Mouse (Mus musculus): ENCODE data around the gene Zfp688. TPM values are rescaled to one million over a fixed set of nuclear protein-coding genes. Genes with fewer than 3 reads are reported as not detected.
"Not testable (repeated sequence)": the region's sequence is repeated elsewhere in the genome, so short reads cannot be mapped to it uniquely, and the experiment has no call there.

The Zfp688 gene
- polyA plus RNA-seq, 1 experiment = 20.3 TPM

DNA sequence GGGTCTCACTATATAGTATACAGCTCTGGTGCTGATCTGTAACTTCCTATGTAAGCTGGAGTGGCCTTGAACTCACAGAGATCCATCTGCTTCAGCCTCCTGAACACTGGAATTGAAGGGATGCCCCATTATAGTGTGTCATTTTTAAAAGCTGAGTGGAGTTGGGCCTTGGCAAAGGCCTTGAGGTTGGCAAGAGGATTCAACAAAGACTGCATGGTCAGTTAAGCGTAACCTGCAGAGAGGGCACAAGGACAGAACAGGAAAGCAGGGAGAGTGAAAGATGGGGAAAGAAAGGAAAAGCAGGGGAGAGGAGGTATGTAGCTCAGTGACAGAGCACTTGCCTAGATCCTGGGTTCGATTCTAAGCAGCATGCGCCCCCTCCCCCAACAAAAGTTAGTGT lies 3.4 kb upstream of the Zfp688 start:
- Histone ChIP-seq H3K4me1 (ENCODE audit: control insufficient read depth, insufficient read depth, low read length) (no peaks in the 10 kb centered on the region), H3K4me3 (ENCODE audit: low read depth, low read length) (no peak overlapping the region), H3K27me3 (ENCODE audit: control insufficient read depth, insufficient read depth, low read length, poor library complexity, severe bottlenecking) (no peaks in the 10 kb centered on the region), H3K9me3 (replicated peaks; ENCODE audit: control insufficient read depth, insufficient read depth, low read length, poor library complexity, severe bottlenecking) (no peaks in the 10 kb centered on the region), H3K36me3 (ENCODE audit: control insufficient read depth, insufficient read depth, low read length, poor library complexity, severe bottlenecking) (no peaks in the 10 kb centered on the region), H3K9ac (ENCODE audit: low read depth, poor library complexity, severe bottlenecking) (no peak overlapping the region), H3K27ac (ENCODE audit: insufficient read depth, low read length) (no peak overlapping the region)
- TF ChIP-seq EP300 (IDR thresholded peaks at IDR 0.05; ENCODE audit: insufficient read depth, low read depth, low read length) = no peak
- no peak for TF ChIP-seq POLR2A (IDR thresholded peaks at IDR 0.05; ENCODE audit: insufficient read depth, low read length)
- no peak for TF ChIP-seq CTCF (IDR thresholded peaks at IDR 0.05; ENCODE audit: low read depth, low read length)

DNA sequence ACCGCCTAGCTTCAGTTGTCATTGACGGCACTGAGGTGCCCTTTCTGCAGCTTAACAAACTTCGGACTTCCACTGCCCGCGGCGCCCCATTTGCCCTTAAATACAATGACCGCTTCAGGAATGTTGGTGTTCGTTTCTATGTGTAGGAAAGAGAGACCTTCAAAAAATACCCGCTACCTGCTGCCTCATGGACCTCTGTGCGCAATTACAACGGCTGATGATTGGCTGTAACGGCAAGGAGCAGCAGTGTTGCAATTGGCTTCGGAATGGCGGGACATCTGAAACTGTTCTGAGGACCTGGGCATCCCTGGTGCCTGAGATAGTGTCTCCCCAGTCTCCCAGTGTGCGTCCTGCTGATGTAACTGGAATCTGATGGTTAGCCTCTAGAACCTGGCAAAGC lies 379 bp upstream of the Zfp688 start:
- Histone ChIP-seq H3K9me3 (replicated peaks; ENCODE audit: control insufficient read depth, insufficient read depth, low read length, poor library complexity, severe bottlenecking) (no peaks in the 10 kb centered on the region), H3K4me1 (ENCODE audit: control insufficient read depth, insufficient read depth, low read length) (no peaks in the 10 kb centered on the region), H3K27me3 (ENCODE audit: control insufficient read depth, insufficient read depth, low read length, poor library complexity, severe bottlenecking) (no peaks in the 10 kb centered on the region), H3K36me3 (ENCODE audit: control insufficient read depth, insufficient read depth, low read length, poor library complexity, severe bottlenecking) (peaks cover 13% of the 10 kb centered on the region), H3K4me3 (ENCODE audit: low read depth, low read length) (peak overlapping the region; percentile 93), H3K27ac (ENCODE audit: insufficient read depth, low read length) (no peak overlapping the region), H3K9ac (ENCODE audit: low read depth, poor library complexity, severe bottlenecking) (no peak overlapping the region)
- TF ChIP-seq POLR2A (IDR thresholded peaks at IDR 0.05; ENCODE audit: insufficient read depth, low read length) (no peak), CTCF (IDR thresholded peaks at IDR 0.05; ENCODE audit: low read depth, low read length) (no peak)

- no peak overlapping the region for H3K27ac ChIP-seq (ENCODE audit: insufficient read depth, low read length)
- no peaks in the 10 kb centered on the region for H3K27me3 ChIP-seq (ENCODE audit: control insufficient read depth, insufficient read depth, low read length, poor library complexity, severe bottlenecking)
- H3K4me3 ChIP-seq (ENCODE audit: low read depth, low read length) = no peak overlapping the region
- H3K36me3 ChIP-seq (ENCODE audit: control insufficient read depth, insufficient read depth, low read length, poor library complexity, severe bottlenecking) = no peaks in the 10 kb centered on the region
- no peak for TF ChIP-seq POLR2A (IDR thresholded peaks at IDR 0.05; ENCODE audit: insufficient read depth, low read length)
- no peak for TF ChIP-seq CTCF (IDR thresholded peaks at IDR 0.05; ENCODE audit: low read depth, low read length)
- H3K9me3 ChIP-seq (replicated peaks; ENCODE audit: control insufficient read depth, insufficient read depth, low read length, poor library complexity, severe bottlenecking) = no peaks in the 10 kb centered on the region
- H3K9ac ChIP-seq (ENCODE audit: low read depth, poor library complexity, severe bottlenecking) = no peak overlapping the region
- H3K4me1 ChIP-seq (ENCODE audit: control insufficient read depth, insufficient read depth, low read length) = no peaks in the 10 kb centered on the region
Measured at GRCm38 (mm10) chr7:127411418-127411817, 10.4 kb downstream of the Zfp688 start.

DNA sequence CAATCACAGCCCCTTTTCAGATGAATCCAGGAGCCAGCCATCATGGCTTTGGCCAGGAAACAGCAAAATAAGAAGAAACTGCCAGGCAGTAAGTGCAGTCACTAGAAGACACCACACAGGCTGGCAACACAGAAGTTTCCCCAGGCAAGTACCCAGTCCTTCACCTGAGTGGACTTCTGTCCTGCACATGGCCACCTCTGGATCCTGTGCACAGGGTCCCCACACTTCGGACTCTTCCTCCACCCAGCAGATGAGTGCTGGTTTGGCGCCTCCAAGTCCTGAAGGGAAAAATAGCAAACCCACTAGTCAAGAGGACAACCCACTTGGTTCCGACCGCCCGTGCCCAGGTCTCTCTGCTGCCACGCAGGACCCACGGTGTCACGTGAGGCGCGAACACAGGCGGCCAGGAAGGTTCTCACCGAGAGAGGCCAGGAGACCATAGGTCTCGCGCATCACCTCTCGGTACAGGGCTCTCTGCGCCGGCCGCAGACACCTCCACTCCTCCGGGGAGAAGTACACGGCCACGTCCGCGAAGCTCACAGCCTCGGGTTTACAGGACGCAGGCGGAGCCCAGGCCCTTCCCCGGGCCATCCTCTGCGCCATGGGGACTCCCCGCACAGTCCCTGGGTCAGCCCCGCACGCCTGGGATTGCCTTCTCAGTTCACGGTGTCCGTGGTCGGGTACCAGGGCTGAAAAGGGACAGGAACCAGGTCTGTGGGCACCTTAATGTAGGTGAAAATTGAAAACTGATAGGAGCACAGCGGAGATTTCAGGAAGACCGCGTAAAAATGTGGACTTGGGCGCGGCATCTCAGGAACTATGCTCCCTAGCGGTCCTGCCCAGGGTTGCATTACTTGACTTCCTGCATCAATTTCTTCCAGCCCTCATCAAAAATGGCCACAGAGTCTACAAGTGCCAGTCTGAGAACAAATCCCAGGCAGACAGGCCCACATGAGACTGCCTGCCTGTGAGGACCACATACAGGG lies 15.6 kb downstream of the Zfp688 start, which contains the start of gene Zfp764:
Gene Zfp764, minus strand, starts transcription at position 821 of the 986 bp plus-strand sequence.
- H3K9me3 ChIP-seq (replicated peaks; ENCODE audit: control insufficient read depth, insufficient read depth, low read length, poor library complexity, severe bottlenecking); H3K27ac ChIP-seq (ENCODE audit: insufficient read depth, low read length); H3K36me3 ChIP-seq (ENCODE audit: control insufficient read depth, insufficient read depth, low read length, poor library complexity, severe bottlenecking); H3K27me3 ChIP-seq (ENCODE audit: control insufficient read depth, insufficient read depth, low read length, poor library complexity, severe bottlenecking); H3K4me1 ChIP-seq (ENCODE audit: control insufficient read depth, insufficient read depth, low read length): not testable (repeated sequence)
- H3K9ac ChIP-seq (ENCODE audit: low read depth, poor library complexity, severe bottlenecking) = peak within 1 kb of the TSS; percentile 64
- TF ChIP-seq POLR2A (IDR thresholded peaks at IDR 0.05; ENCODE audit: insufficient read depth, low read length) (peak; percentile 31), CTCF (IDR thresholded peaks at IDR 0.05; ENCODE audit: low read depth, low read length) (peak; percentile 58)
- H3K4me3 ChIP-seq (ENCODE audit: low read depth, low read length) = peak within 1 kb of the TSS; percentile 69

- not testable (repeated sequence) for H3K27me3 ChIP-seq (ENCODE audit: control insufficient read depth, insufficient read depth, low read length, poor library complexity, severe bottlenecking); H3K4me3 ChIP-seq (ENCODE audit: low read depth, low read length); H3K9me3 ChIP-seq (replicated peaks; ENCODE audit: control insufficient read depth, insufficient read depth, low read length, poor library complexity, severe bottlenecking); H3K36me3 ChIP-seq (ENCODE audit: control insufficient read depth, insufficient read depth, low read length, poor library complexity, severe bottlenecking); H3K9ac ChIP-seq (ENCODE audit: low read depth, poor library complexity, severe bottlenecking); H3K27ac ChIP-seq (ENCODE audit: insufficient read depth, low read length); H3K4me1 ChIP-seq (ENCODE audit: control insufficient read depth, insufficient read depth, low read length)
Measured at GRCm38 (mm10) chr7:127404101-127404500, 17.8 kb downstream of the Zfp688 start.

DNA sequence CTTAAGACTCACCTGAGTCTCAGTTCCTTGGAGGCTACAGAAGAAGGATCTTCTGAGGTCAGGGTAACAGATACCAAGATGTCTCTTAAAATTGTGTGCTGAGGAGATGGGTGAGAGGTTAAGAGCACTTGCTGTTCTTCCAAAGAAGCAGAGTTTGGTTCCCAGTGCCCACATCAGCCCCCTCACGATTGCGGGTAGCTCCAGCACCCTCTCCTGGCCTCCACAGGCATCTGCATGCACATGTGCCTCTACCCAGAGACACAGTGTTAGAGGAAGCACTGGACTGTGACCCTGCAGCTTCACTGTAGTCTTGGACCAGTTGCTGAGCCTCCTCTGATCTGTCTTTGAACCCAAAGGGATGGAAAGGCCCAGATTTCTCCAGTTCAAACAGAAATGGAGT lies 18.9 kb downstream of the Zfp688 start:
- no peak overlapping the region for H3K4me3 ChIP-seq (ENCODE audit: low read depth, low read length)
- no peaks in the 10 kb centered on the region for H3K27me3 ChIP-seq (ENCODE audit: control insufficient read depth, insufficient read depth, low read length, poor library complexity, severe bottlenecking)
- H3K9me3 ChIP-seq (replicated peaks; ENCODE audit: control insufficient read depth, insufficient read depth, low read length, poor library complexity, severe bottlenecking) = no peaks in the 10 kb centered on the region
- no peak overlapping the region for H3K27ac ChIP-seq (ENCODE audit: insufficient read depth, low read length)
- H3K9ac ChIP-seq (ENCODE audit: low read depth, poor library complexity, severe bottlenecking) = no peak overlapping the region
- no peaks in the 10 kb centered on the region for H3K4me1 ChIP-seq (ENCODE audit: control insufficient read depth, insufficient read depth, low read length)
- TF ChIP-seq EP300 (IDR thresholded peaks at IDR 0.05; ENCODE audit: insufficient read depth, low read depth, low read length) (no peak), CTCF (IDR thresholded peaks at IDR 0.05; ENCODE audit: low read depth, low read length) (peak; percentile 52), POLR2A (IDR thresholded peaks at IDR 0.05; ENCODE audit: insufficient read depth, low read length) (no peak)
- no peaks in the 10 kb centered on the region for H3K36me3 ChIP-seq (ENCODE audit: control insufficient read depth, insufficient read depth, low read length, poor library complexity, severe bottlenecking)

All from ES-Bruce4 (cell line).